Mouse (Mus musculus): ENCODE data around the gene Myo18a. TPM values are rescaled to one million over a fixed set of nuclear protein-coding genes. Genes with fewer than 3 reads are reported as not detected.
"Not testable (repeated sequence)": the region's sequence is repeated elsewhere in the genome, so short reads cannot be mapped to it uniquely, and the experiment has no call there.

The Myo18a gene
- polyA plus RNA-seq, 1 experiment from 2014 or later = 42.3 TPM

- no peak overlapping the region for H3K4me2 ChIP-seq (ENCODE audit: low read length)
- DNase-seq (no peak), ATAC-seq (ENCODE audit: low FRiP score, low TSS enrichment) (no peak)
- WGBS = 39% methylated on average over 6 of the region's 6 CpGs
- H3K9me3 ChIP-seq (ENCODE audit: control insufficient read depth, low read length) = no peaks in the 10 kb centered on the region
- no peaks in the 10 kb centered on the region for H3K4me1 ChIP-seq (ENCODE audit: control insufficient read depth, insufficient read depth, low read length)
- H3K36me3 ChIP-seq (ENCODE audit: control insufficient read depth, insufficient read depth, low read length) = no peaks in the 10 kb centered on the region
- no peaks in the 10 kb centered on the region for H3K27me3 ChIP-seq (ENCODE audit: control insufficient read depth, insufficient read depth, low read length)
- H3K9ac ChIP-seq (replicated peaks; ENCODE audit: low read length) = no peak overlapping the region
- no peak overlapping the region for H3K4me3 ChIP-seq (replicated peaks; ENCODE audit: low read depth, low read length)
- no peak overlapping the region for H3K27ac ChIP-seq (replicated peaks; ENCODE audit: low read depth, low read length)
Measured at GRCm38 (mm10) chr11:77743966-77744365, 19.1 kb upstream of the Myo18a start.

GRCm38 (mm10) chr11:77746652-77747051 is 16.4 kb upstream of the Myo18a start:
- H3K27ac ChIP-seq (replicated peaks; ENCODE audit: low read depth, low read length) = no peak overlapping the region
- H3K9me3 ChIP-seq (ENCODE audit: control insufficient read depth, low read length) = no peaks in the 10 kb centered on the region
- no peaks in the 10 kb centered on the region for H3K27me3 ChIP-seq (ENCODE audit: control insufficient read depth, insufficient read depth, low read length)
- no peak overlapping the region for H3K9ac ChIP-seq (replicated peaks; ENCODE audit: low read length)
- DNase-seq (no peak), ATAC-seq (ENCODE audit: low FRiP score, low TSS enrichment) (no peak)
- no peak overlapping the region for H3K4me3 ChIP-seq (replicated peaks; ENCODE audit: low read depth, low read length)
- H3K4me2 ChIP-seq (ENCODE audit: low read length) = no peak overlapping the region
- H3K36me3 ChIP-seq (ENCODE audit: control insufficient read depth, insufficient read depth, low read length) = no peaks in the 10 kb centered on the region
- H3K4me1 ChIP-seq (ENCODE audit: control insufficient read depth, insufficient read depth, low read length) = no peaks in the 10 kb centered on the region
- 89% methylated on average over 4 of the region's 4 CpGs for WGBS

GRCm38 (mm10) chr11:77747103-77747502 is 15.9 kb upstream of the Myo18a start:
- not testable (repeated sequence) for H3K27me3 ChIP-seq (ENCODE audit: control insufficient read depth, insufficient read depth, low read length); H3K36me3 ChIP-seq (ENCODE audit: control insufficient read depth, insufficient read depth, low read length); H3K4me1 ChIP-seq (ENCODE audit: control insufficient read depth, insufficient read depth, low read length); H3K27ac ChIP-seq (replicated peaks; ENCODE audit: low read depth, low read length); H3K9ac ChIP-seq (replicated peaks; ENCODE audit: low read length); ATAC-seq (ENCODE audit: low FRiP score, low TSS enrichment); DNase-seq; H3K9me3 ChIP-seq (ENCODE audit: control insufficient read depth, low read length); H3K4me3 ChIP-seq (replicated peaks; ENCODE audit: low read depth, low read length); H3K4me2 ChIP-seq (ENCODE audit: low read length)
- WGBS = 97% methylated on average over 14 of the region's 15 CpGs

- DNase-seq = no peak
- H3K27me3 ChIP-seq (ENCODE audit: control insufficient read depth, insufficient read depth, low read length) = no peaks in the 10 kb centered on the region
- no peak overlapping the region for H3K9ac ChIP-seq (replicated peaks; ENCODE audit: low read length)
- H3K4me1 ChIP-seq (ENCODE audit: control insufficient read depth, insufficient read depth, low read length) = no peaks in the 10 kb centered on the region
- H3K27ac ChIP-seq (replicated peaks; ENCODE audit: low read depth, low read length) = no peak overlapping the region
- no peak overlapping the region for H3K4me2 ChIP-seq (ENCODE audit: low read length)
- ATAC-seq (ENCODE audit: low FRiP score, low TSS enrichment) = no peak
- no peak overlapping the region for H3K4me3 ChIP-seq (replicated peaks; ENCODE audit: low read depth, low read length)
- no peaks in the 10 kb centered on the region for H3K9me3 ChIP-seq (ENCODE audit: control insufficient read depth, low read length)
- 82% methylated on average over 5 of the region's 5 CpGs for WGBS
- no peaks in the 10 kb centered on the region for H3K36me3 ChIP-seq (ENCODE audit: control insufficient read depth, insufficient read depth, low read length)
Measured at GRCm38 (mm10) chr11:77748996-77749395, 14.1 kb upstream of the Myo18a start.

GRCm38 (mm10) chr11:77752525-77752924 is 10.5 kb upstream of the Myo18a start:
- H3K9ac ChIP-seq (replicated peaks; ENCODE audit: low read length) = no peak overlapping the region
- H3K27ac ChIP-seq (replicated peaks; ENCODE audit: low read depth, low read length) = no peak overlapping the region
- no peak overlapping the region for H3K4me3 ChIP-seq (replicated peaks; ENCODE audit: low read depth, low read length)
- DNase-seq (no peak), ATAC-seq (ENCODE audit: low FRiP score, low TSS enrichment) (no peak)
- no peaks in the 10 kb centered on the region for H3K4me1 ChIP-seq (ENCODE audit: control insufficient read depth, insufficient read depth, low read length)
- 82% methylated on average over 5 of the region's 5 CpGs for WGBS
- H3K4me2 ChIP-seq (ENCODE audit: low read length) = no peak overlapping the region
- H3K27me3 ChIP-seq (ENCODE audit: control insufficient read depth, insufficient read depth, low read length) = no peaks in the 10 kb centered on the region
- no peaks in the 10 kb centered on the region for H3K9me3 ChIP-seq (ENCODE audit: control insufficient read depth, low read length)
- no peaks in the 10 kb centered on the region for H3K36me3 ChIP-seq (ENCODE audit: control insufficient read depth, insufficient read depth, low read length)

GRCm38 (mm10) chr11:77753469-77753868 is 9.6 kb upstream of the Myo18a start:
- ATAC-seq (ENCODE audit: low FRiP score, low TSS enrichment) (no peak), DNase-seq (no peak)
- Histone ChIP-seq H3K4me3 (replicated peaks; ENCODE audit: low read depth, low read length) (no peak overlapping the region), H3K9me3 (ENCODE audit: control insufficient read depth, low read length) (no peaks in the 10 kb centered on the region), H3K27ac (replicated peaks; ENCODE audit: low read depth, low read length) (no peak overlapping the region), H3K36me3 (ENCODE audit: control insufficient read depth, insufficient read depth, low read length) (no peaks in the 10 kb centered on the region), H3K4me1 (ENCODE audit: control insufficient read depth, insufficient read depth, low read length) (no peaks in the 10 kb centered on the region), H3K27me3 (ENCODE audit: control insufficient read depth, insufficient read depth, low read length) (no peaks in the 10 kb centered on the region), H3K9ac (replicated peaks; ENCODE audit: low read length) (no peak overlapping the region), H3K4me2 (ENCODE audit: low read length) (no peak overlapping the region)
- WGBS = 86% methylated on average over 3 of the region's 3 CpGs

GRCm38 (mm10) chr11:77760031-77760430 is 3.0 kb upstream of the Myo18a start:
- no peak overlapping the region for H3K27ac ChIP-seq (replicated peaks; ENCODE audit: low read depth, low read length)
- no peak for DNase-seq
- no peaks in the 10 kb centered on the region for H3K9me3 ChIP-seq (ENCODE audit: control insufficient read depth, low read length)
- H3K27me3 ChIP-seq (ENCODE audit: control insufficient read depth, insufficient read depth, low read length) = no peaks in the 10 kb centered on the region
- H3K4me2 ChIP-seq (ENCODE audit: low read length) = no peak overlapping the region
- no peak overlapping the region for H3K4me3 ChIP-seq (replicated peaks; ENCODE audit: low read depth, low read length)
- no peak for ATAC-seq (ENCODE audit: low FRiP score, low TSS enrichment)
- H3K9ac ChIP-seq (replicated peaks; ENCODE audit: low read length) = no peak overlapping the region
- WGBS = 86% methylated on average over 4 of the region's 4 CpGs
- no peaks in the 10 kb centered on the region for H3K36me3 ChIP-seq (ENCODE audit: control insufficient read depth, insufficient read depth, low read length)
- H3K4me1 ChIP-seq (ENCODE audit: control insufficient read depth, insufficient read depth, low read length) = peaks cover 15% of the 10 kb centered on the region

- WGBS = 2% methylated on average over 26 of the region's 26 CpGs
- ATAC-seq (ENCODE audit: low FRiP score, low TSS enrichment) (peak; percentile 71), DNase-seq (peak; percentile 81)
Measured at GRCm38 (mm10) chr11:77763673-77764340, 761 bp downstream of the Myo18a start.

GRCm38 (mm10) chr11:77764694-77765458 is 1.8 kb downstream of the Myo18a start:
- Histone ChIP-seq H3K9me3 (ENCODE audit: control insufficient read depth, low read length) (no peaks in the 10 kb centered on the region), H3K9ac (replicated peaks; ENCODE audit: low read length) (peak overlapping the region; percentile 99), H3K4me2 (ENCODE audit: low read length) (peak overlapping the region; percentile 93), H3K27ac (replicated peaks; ENCODE audit: low read depth, low read length) (no peak overlapping the region), H3K4me1 (ENCODE audit: control insufficient read depth, insufficient read depth, low read length) (peaks cover 36% of the 10 kb centered on the region), H3K36me3 (ENCODE audit: control insufficient read depth, insufficient read depth, low read length) (no peaks in the 10 kb centered on the region), H3K4me3 (replicated peaks; ENCODE audit: low read depth, low read length) (peak overlapping the region; percentile 98), H3K27me3 (ENCODE audit: control insufficient read depth, insufficient read depth, low read length) (no peaks in the 10 kb centered on the region)
- ATAC-seq (ENCODE audit: low FRiP score, low TSS enrichment) (no peak), DNase-seq (no peak)
- 57% methylated on average over 9 of the region's 9 CpGs for WGBS

More at GRCm38 (mm10) chr11:77763673-77764340, 761 bp downstream of the Myo18a start:
- peak overlapping the region; percentile 99 for H3K9ac ChIP-seq (replicated peaks; ENCODE audit: low read length)
- H3K36me3 ChIP-seq (ENCODE audit: control insufficient read depth, insufficient read depth, low read length) = no peaks in the 10 kb centered on the region
- peak overlapping the region; percentile 98 for H3K4me3 ChIP-seq (replicated peaks; ENCODE audit: low read depth, low read length)
- H3K9me3 ChIP-seq (ENCODE audit: control insufficient read depth, low read length) = no peaks in the 10 kb centered on the region
- H3K27me3 ChIP-seq (ENCODE audit: control insufficient read depth, insufficient read depth, low read length) = no peaks in the 10 kb centered on the region
- peaks cover 36% of the 10 kb centered on the region for H3K4me1 ChIP-seq (ENCODE audit: control insufficient read depth, insufficient read depth, low read length)
- peak overlapping the region; percentile 93 for H3K4me2 ChIP-seq (ENCODE audit: low read length)
- H3K27ac ChIP-seq (replicated peaks; ENCODE audit: low read depth, low read length) = peak overlapping the region; percentile 97

Measured in midbrain, embryonic 14.5 days (tissue).